Mouse (Mus musculus): ENCODE results near the gene Pm20d1.

The Pm20d1 gene

DNA sequence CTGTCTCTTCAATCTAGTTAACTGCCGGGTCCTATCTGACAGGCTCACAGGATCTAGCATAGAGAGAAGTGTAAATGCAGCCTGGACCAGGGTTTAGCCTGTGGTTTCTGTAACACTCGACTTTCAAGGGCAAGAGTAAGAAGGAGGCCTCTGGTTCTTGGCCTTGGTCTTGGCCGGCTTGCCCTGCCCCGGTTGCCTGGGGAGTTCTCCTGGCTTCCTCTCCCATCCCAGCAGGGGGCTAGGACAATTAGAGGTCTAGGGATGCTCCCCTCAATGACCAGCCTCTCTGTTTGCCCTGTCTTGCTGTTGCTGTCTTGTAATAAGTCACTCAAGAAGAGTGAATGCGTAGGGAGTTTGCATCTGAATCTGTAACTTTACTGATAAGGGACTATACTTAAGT, 32.1 kb downstream of the Pm20d1 start:
- DNase-seq (ENCODE audit: low spot score in 2 of 2): no peak

DNA sequence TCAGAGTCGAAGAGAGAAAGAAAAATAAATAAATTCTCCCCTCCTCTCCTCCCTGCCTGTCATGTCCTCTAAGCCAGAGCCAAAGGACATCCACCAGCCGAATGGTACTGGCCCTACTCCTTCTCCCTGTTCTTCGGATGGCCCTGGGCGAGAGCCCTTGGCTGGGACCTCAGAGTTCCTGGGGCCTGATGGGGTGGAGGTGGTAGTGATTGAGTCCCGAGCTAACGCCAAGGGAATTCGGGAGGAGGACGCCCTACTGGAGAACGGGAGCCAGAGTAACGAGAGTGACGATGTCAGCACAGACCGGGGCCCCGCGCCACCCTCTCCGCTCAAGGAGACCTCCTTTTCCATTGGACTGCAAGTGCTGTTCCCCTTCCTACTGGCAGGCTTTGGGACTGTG, 33.4 kb downstream of the Pm20d1 start:
- DNase-seq (ENCODE audit: low spot score in 2 of 2): no peak

DNA sequence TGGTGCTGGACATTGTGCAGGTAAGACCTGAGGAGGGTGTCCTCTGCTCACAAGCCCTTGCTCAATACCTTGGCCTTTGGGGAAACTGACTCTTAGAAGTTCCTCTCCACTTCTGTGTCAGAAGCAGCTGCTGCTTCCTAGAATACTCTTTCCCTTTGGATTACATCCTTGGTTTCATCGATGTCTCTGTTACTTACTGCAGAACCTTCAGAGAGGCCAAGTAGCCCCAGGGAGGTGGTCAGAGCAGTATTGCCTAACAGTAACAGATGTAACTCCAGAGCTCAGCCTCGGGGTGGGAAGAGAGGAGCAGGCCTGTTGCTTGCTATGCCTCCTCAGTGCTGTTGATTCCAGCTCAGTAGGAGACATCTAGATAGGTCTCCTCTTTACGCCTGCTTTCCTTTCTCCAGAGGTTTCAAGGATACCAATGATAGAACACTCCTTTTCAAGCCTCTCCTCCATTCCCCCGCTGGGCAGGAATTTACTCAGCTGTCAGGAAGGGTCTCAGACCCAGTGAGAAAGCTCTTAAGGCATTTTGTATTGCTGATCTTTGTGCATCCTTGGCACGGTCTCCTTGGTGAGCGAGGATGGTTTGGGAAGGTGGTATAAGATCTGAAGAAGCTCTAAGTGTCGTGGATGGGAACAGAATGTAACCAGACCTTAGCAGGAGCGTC, 33.9 kb downstream of the Pm20d1 start:
- DNase-seq (ENCODE audit: low spot score in 2 of 2): no peak

DNA sequence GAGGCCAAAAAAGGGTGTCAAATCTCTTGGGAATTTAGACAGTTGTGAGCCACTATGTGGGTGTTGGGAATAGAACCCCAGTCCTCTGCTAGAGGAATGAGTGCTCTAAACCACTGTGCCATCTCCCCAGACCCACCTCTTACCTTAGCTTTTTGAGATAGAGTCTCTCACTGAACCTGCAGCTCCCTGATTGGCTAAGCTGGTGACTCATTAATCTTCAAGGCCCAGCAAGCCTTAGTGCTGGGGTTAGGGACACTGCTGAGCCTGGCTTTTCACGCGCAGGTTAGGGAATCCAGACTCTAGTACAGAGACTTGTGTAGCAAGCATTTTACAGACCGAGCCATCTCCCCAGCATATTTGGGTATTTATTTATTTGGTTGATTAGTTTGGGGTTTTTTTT, 39.9 kb downstream of the Pm20d1 start:
- DNase-seq (ENCODE audit: low spot score in 2 of 2): no peak

DNA sequence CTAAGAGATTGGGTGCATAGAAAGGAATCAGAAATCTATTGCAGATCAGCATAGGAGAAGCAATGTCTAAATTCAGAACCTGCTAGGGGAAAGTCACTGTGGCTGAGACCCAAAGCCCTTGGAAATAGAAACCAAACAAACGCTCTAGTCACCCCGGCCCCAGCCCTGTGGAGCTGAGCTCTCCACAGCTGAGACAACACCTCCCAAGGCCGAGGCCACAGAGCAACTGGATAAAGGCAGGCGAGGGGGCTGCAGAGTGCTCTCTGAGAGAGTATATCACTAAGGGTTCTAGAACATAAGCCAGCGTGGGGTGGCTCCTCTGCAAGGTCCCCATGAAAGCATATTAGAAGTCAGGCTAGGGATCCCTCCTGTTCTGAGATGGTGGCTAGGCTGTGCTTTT, 41.4 kb downstream of the Pm20d1 start:
- DNase-seq (ENCODE audit: low spot score in 2 of 2): no peak

DNA sequence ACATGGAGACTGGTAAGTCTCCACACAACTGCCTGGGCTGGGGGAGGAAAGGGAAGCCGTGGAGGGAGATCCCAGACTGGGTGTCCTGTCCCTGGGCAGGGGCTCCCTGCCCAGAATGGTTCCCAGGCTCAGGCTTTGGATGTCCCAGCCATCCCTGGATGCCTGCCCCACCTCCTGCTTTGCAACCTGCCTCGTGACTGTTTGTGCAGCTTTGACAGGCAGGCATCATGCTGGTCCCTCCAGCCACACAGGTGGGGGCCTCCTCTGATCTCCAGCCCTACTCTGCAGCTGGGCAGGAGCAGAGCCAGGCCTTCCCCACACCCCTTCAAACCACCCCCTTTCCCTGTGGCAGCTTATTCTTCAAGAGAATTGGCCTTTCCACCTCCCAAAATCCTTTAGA, 42.1 kb downstream of the Pm20d1 start:
- DNase-seq (ENCODE audit: low spot score in 2 of 2): no peak

DNA sequence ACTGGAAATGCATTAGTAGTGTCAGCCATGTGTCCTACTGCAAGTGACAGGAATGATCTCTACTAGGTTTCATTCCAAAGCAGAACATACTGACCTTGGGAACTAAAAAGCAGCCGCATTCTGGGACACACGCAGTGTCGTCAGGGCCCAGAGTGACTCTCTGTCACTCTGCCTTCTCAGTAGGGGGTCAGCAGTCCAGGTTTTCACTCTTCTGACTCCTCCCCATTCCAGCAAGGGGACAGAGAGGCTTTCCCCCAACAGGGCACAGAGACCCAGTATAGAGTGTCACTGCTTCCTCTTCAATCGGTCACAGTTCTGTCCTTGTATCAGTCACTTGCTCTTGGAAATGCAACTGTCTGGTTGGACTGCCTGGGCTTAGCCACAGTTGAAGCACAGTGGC, 45.0 kb downstream of the Pm20d1 start:
- no peak for DNase-seq (ENCODE audit: low spot score in 2 of 2)

DNA sequence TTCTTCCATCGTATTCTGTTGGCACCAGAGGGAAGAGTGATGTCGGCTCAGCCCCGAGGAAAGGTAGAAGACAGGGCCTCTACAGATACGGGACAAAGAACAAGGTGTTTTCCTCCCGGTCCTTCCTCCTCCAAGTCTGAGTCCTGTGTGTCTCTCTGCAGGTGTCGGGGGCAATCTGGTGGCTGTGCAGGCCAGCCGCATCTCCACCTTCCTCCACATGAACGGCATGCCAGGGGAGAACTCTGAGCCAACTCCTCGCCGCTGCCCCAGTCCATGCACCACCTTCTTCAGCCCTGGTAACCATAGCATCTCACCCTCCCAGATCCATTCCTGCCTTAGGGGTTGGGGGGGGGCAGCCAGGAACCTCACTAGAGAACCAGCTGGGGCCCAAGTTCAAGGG, 46.6 kb downstream of the Pm20d1 start:
- DNase-seq (ENCODE audit: low spot score in 2 of 2): no peak

DNA sequence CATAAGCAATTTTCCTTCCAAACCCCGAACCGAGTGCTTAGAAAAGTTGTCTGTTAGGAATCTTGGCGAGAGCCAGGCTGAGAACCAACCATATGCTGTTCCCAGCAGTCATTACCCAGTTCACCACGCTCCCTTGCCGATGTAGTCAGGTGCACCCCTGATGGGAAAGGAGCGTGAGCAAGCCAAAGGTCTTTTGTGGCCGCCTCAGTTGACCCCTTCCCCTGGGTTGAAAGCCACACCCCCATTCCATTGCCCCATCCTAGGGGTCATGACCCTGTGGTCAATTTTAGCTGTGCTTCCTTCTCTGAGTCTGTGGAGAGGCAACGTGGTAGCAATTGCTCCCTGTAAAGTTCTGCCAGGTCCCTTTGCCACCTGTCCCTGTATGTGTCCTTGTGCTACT, 47.7 kb downstream of the Pm20d1 start:
- DNase-seq (ENCODE audit: low spot score in 2 of 2): no peak

DNA sequence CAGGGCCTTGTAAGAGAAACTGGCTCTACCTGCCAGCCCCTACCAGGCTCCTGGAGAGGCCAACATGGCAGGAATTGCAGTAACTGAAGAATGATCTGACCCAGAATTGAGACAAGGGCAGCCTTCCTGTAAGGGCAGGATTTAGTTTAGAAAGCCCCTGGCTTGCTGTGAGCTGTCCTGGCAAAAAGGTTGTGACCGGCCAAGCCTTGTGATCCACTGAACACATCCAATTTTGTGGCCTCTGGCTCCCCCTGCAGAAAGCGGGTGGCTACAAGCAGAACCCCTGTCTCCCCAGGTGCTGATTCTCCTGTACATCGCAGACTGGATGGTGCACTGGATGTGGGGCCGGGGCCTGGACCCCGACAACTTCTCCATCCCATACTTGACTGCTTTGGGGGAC, 49.1 kb downstream of the Pm20d1 start:
- peak in 1 of 2 experiments; percentile 67 for DNase-seq (ENCODE audit: low spot score in 2 of 2)

DNA sequence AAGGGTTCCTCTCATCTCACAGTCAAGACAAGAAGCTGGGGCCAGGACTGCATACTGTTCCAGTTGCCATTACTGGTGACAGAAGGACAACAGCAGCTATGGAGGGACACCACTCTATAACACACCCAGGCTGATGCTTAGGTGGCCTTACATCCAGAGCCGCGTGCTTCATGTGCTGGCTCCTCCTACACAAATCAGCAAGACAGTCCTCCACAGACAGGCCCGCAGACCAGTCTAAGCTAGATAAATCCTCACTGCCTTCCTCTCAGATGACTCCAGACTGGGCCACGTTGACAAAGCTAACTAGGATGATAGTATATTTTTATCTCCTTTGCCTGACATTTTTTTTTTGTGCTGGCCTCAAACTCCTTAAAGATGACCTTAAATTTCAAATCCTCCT, 64.6 kb downstream of the Pm20d1 start:
- DNase-seq (ENCODE audit: low spot score in 2 of 2): no peak

DNA sequence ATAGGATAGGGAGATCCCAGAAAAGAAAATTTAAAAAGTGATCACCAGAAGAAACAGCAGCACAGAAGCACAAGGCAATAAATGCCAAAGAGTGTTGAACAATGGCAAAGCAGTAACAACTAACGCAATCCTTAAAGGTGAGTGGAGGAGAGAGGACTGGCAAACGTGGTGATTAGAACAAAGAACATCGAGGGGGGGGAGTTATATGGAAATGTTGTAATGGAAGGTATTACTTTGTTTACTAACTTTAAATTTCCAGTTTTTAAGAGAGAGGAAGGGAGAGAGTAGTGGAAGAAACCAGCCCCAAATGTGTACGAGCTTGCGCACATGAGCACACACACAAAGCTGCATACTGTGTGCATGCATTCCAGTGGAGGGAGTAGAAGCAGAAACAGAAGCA, 68.4 kb downstream of the Pm20d1 start:
- DNase-seq (ENCODE audit: low spot score in 2 of 2): no peak

DNA sequence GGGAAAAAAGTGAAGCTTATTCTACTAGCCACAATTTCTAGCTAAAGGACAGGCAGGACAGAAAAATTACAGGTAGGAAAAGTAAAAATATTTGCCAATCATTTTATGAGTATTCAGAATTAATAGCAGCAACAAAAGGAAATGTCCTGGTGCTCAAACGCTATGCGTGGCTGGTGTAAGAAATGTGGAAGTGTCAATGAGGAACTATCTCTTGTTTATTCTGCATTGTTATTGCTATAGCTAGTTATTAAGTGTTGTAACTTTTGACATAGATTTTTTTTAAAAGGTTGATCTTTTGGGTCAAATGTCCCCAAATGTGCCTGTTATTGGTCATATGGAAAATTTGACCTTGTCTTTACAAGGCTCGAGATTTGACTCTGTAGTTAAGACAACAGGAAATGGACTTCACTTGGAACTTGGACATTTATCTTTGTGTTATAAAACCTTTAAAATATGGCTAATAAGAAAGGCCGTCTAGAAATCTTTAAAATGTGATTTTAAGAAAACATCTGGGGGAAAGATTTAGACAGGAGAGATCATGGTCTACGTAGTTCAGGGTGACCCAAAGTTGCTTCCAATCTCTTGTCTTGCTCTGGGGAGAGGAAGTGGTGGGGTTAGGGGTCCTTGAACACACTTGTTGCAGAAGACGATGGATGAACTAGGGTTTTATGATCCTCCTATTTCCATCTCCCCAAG, 69.3 kb downstream of the Pm20d1 start:
- DNase-seq (ENCODE audit: low spot score in 2 of 2): no peak

DNA sequence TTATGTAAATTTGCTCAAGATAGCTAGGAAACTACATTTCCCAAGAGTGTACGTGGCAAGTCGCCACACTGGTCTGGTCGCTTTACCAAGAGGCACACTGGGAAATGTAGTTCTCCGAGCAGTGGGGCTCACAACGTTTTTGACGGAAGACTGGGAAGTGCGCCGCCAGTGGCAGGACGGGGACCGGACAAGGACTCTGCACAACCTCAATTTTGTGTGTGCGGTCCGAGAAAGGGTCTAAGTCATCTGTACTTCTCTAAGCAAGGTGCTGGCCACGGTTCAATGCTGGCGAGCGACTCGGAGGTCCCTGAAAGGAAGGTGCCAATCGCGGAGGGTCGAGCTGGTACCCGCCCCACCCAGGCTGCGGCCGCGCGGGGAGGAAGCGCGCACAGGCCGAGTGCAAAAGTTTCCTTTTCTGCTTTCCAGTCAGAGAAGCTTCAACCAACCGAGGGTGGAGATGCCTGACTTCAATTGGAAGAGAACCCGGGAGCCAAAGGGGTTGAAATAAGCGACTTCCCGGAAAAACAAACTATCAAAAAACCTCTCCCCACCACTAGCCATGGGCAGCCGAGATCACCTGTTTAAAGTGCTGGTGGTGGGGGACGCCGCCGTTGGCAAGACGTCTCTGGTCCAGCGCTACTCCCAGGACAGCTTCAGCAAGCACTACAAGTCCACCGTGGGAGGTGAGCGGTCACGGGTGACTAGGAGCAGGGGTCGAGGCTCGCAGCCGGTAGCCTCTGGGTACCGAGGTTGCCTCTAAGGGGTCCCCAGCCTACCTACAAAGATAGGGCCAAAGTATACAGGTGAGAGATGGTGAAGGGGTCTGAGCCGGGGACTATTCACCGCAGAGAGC, 70.1 kb downstream of the Pm20d1 start, which contains the start of gene Rab29:
Gene Rab29 (plus strand): TSS at position 132 of the 853 bp plus-strand sequence.
- DNase-seq (ENCODE audit: low spot score in 2 of 2): peak; percentile 79 to 93

DNA sequence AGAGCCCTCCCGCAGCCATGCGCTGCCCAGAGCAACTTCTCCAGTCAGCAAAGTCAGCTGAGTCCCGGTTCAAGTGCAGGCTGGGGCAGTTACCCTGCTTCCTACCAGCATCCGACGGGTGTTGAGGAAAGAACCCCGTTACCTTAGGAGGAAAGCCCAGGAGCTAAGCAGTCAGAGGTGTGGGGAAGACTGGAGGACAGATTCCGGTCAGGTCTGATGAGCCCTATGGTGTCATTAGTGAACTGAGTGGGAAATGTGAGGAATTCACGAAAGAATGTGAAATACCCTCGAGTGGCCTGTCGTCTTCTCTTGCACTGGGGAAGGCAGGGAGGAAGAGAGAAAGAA, 70.7 kb downstream of the Pm20d1 start:
- peak; percentile 10 to 32 for DNase-seq (ENCODE audit: low spot score in 2 of 2)

DNA sequence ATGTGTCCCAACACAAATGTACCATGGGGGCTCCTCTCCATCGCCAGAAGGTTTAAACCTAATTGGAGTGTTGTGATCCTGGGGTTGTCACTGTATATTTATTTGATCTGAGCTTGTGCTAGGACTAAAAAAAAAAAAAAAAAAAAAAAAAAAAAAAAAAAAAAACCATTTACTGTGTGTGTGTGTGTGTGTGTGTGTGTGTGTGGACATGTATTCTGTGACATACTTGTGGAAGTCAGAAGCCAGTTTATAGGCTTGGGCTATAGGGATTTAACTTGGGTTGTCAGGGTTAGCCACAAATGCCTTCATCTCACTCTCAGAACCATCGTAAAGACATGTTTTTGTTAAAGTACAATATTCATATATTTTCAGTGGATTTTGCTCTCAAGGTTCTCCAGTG, 72.4 kb downstream of the Pm20d1 start:
- DNase-seq (ENCODE audit: low spot score in 2 of 2): no peak

Data from spleen, postnatal 10 days (tissue).